Comparison of ENCODE assay signal across 10 mouse cellular contexts in genomic region chr7:79803887-79804286, GRCm38 (mm10). TPM values are rescaled to one million over a fixed set of nuclear protein-coding genes. Genes with fewer than 3 reads are reported as not detected.
DNase-seq lines count a peak whose midpoint lies in the region; ATAC-seq lines count a peak whose summit lies in the region.
"Had no signal": no experiment of that assay in that cellular context is flagged by ENCODE, and none has a peak within 500 bp of the region (broad histone marks: within the 10 kb centered on the region; RNA-seq: fewer than 3 reads in every experiment).

No protein-coding gene starts in this region.

- no peaks in the 10 kb centered on the region for H3K27me3 ChIP-seq in kidney, embryonic 16.5 days (ENCODE audit: insufficient read depth, low read length)
- H3K27me3 ChIP-seq in embryonic facial prominence, embryonic 15.5 days, result no peaks in the 10 kb centered on the region
- no peaks in the 10 kb centered on the region for H3K27me3 ChIP-seq in intestine, embryonic 15.5 days (replicated peaks)
- H3K27me3 ChIP-seq: lung, embryonic 15.5 days had no signal

- no peaks in the 10 kb centered on the region for H3K36me3 ChIP-seq in kidney, embryonic 16.5 days (ENCODE audit: insufficient read depth, low read length)
- H3K36me3 ChIP-seq in embryonic facial prominence, embryonic 15.5 days, result no peaks in the 10 kb centered on the region
- H3K36me3 ChIP-seq in intestine, embryonic 15.5 days, result no peaks in the 10 kb centered on the region
- H3K36me3 ChIP-seq: lung, embryonic 15.5 days had no signal

- H3K4me3 ChIP-seq in kidney, embryonic 16.5 days (ENCODE audit: low read length), result no peak overlapping the region
- no peak overlapping the region for H3K4me3 ChIP-seq in embryonic facial prominence, embryonic 15.5 days (replicated peaks)
- no peak overlapping the region for H3K4me3 ChIP-seq in intestine, embryonic 15.5 days (replicated peaks)
- H3K4me3 ChIP-seq: lung, embryonic 15.5 days had no signal

- no peaks in the 10 kb centered on the region for H3K9me3 ChIP-seq in kidney, embryonic 16.5 days (ENCODE audit: low read length)
- H3K9me3 ChIP-seq in embryonic facial prominence, embryonic 15.5 days (replicated peaks), result no peaks in the 10 kb centered on the region
- no peaks in the 10 kb centered on the region for H3K9me3 ChIP-seq in intestine, embryonic 15.5 days
- H3K9me3 ChIP-seq: lung, embryonic 15.5 days had no signal

- no peak for ATAC-seq in kidney, embryonic 16.5 days (ENCODE audit: low FRiP score, low TSS enrichment)
- ATAC-seq in embryonic facial prominence, embryonic 15.5 days (ENCODE audit: insufficient number of reproducible peaks, low FRiP score, low TSS enrichment, low read depth), result no peak
- ATAC-seq in intestine, embryonic 15.5 days, result no peak
- ATAC-seq: forebrain, embryonic 14.5 days had no signal

- H3K4me1 ChIP-seq in kidney, embryonic 16.5 days (ENCODE audit: insufficient read depth, low read length), result no peaks in the 10 kb centered on the region
- H3K4me1 ChIP-seq in embryonic facial prominence, embryonic 15.5 days, result peaks cover 15% of the 10 kb centered on the region
- no peaks in the 10 kb centered on the region for H3K4me1 ChIP-seq in intestine, embryonic 15.5 days (replicated peaks)

- no peak overlapping the region for H3K27ac ChIP-seq in kidney, embryonic 16.5 days (ENCODE audit: low read length)
- 0 out of 2 replicates have a peak overlapping the region, but pooled peaks have one; percentile 22 for H3K27ac ChIP-seq in embryonic facial prominence, embryonic 15.5 days (replicated peaks)
- H3K27ac ChIP-seq in intestine, embryonic 15.5 days, result no peak overlapping the region
- H3K27ac ChIP-seq: lung, embryonic 15.5 days had no signal

- H3K4me2 ChIP-seq in kidney, embryonic 16.5 days (replicated peaks; ENCODE audit: low read depth, low read length), result no peak overlapping the region
- H3K4me2 ChIP-seq in embryonic facial prominence, embryonic 15.5 days (replicated peaks), result no peak overlapping the region
- H3K4me2 ChIP-seq in intestine, embryonic 15.5 days (replicated peaks), result no peak overlapping the region
- H3K4me2 ChIP-seq: lung, embryonic 15.5 days had no signal

- H3K9ac ChIP-seq in kidney, embryonic 16.5 days (replicated peaks; ENCODE audit: low read length), result no peak overlapping the region
- H3K9ac ChIP-seq in embryonic facial prominence, embryonic 15.5 days, result no peak overlapping the region
- no peak overlapping the region for H3K9ac ChIP-seq in intestine, embryonic 15.5 days
- H3K9ac ChIP-seq: lung, embryonic 15.5 days had no signal

- peak; percentile 42 for DNase-seq in kidney, adult 11 months
- peak; percentile 59 for DNase-seq in adipocyte (ENCODE audit: low spot score)
- DNase-seq in lung, postnatal 10 days, result peak; percentile 50
- no peak for DNase-seq in layer of hippocampus, adult 8-10 months (ENCODE audit: low spot score in 2 of 2)
- no peak for DNase-seq in layer of hippocampus, adult 18-20 months (ENCODE audit: low spot score in 2 of 2)

- 42% methylated on average over 2 of the region's 2 CpGs for WGBS in kidney, embryonic 16.5 days
- 41% methylated on average over 2 of the region's 2 CpGs for WGBS in embryonic facial prominence, embryonic 15.5 days
- WGBS in intestine, embryonic 15.5 days, result 53% methylated on average over 2 of the region's 2 CpGs

RNA-seq across cellular contexts. Expression of gene Mesp2, which starts 6.6 kb away (rescaled TPM):
- polyA plus RNA-seq in kidney, embryonic 16.5 days (2015; fragmentation: Nextera tagmentation; extraction: Ambion mirVana), result 0.78 and 0.82 TPM in 2 replicates
- polyA plus RNA-seq in embryonic facial prominence, embryonic 15.5 days (2015; fragmentation: Nextera tagmentation; extraction: Ambion mirVana), result 0.55 and 0.67 TPM in 2 replicates
- polyA plus RNA-seq in intestine, embryonic 15.5 days (2015; fragmentation: Nextera tagmentation; extraction: Ambion mirVana), result 1.3 and 2.0 TPM in 2 replicates
- total RNA-seq in layer of hippocampus, adult 8-10 months (2022), result 1 to 10 TPM in 3 of 4 experiments, under 1 TPM in 1; 0.87 to 2.0 (median 1.6) TPM
- 1 to 10 TPM; 1.5 to 2.0 TPM for total RNA-seq in layer of hippocampus, adult 18-20 months (2021)

RNA-seq across cellular contexts. Expression of gene Mesp1, which starts 10.3 kb away (rescaled TPM):
- polyA plus RNA-seq in kidney, embryonic 16.5 days (2015; fragmentation: Nextera tagmentation; extraction: Ambion mirVana), result not detected in 2 replicates
- 0.12 and 0.13 TPM in 2 replicates for polyA plus RNA-seq in embryonic facial prominence, embryonic 15.5 days (2015; fragmentation: Nextera tagmentation; extraction: Ambion mirVana)
- 0.13 and 0.21 TPM in 2 replicates for polyA plus RNA-seq in intestine, embryonic 15.5 days (2015; fragmentation: Nextera tagmentation; extraction: Ambion mirVana)
- not detected for total RNA-seq in layer of hippocampus, adult 8-10 months (2022)
- total RNA-seq in layer of hippocampus, adult 18-20 months (2021), result under 1 TPM; 0.36 to 0.42 TPM
- polyA plus RNA-seq: forebrain, embryonic 14.5 days; lung, embryonic 15.5 days had no signal

RNA-seq across cellular contexts. Expression of gene Anpep, which starts 57.0 kb away (rescaled TPM):
- 163 and 164 TPM in 2 replicates for polyA plus RNA-seq in kidney, embryonic 16.5 days (2015; fragmentation: Nextera tagmentation; extraction: Ambion mirVana)
- 24.9 and 31.1 TPM in 2 replicates for polyA plus RNA-seq in embryonic facial prominence, embryonic 15.5 days (2015; fragmentation: Nextera tagmentation; extraction: Ambion mirVana)
- 161 and 174 TPM in 2 replicates for polyA plus RNA-seq in intestine, embryonic 15.5 days (2015; fragmentation: Nextera tagmentation; extraction: Ambion mirVana)
- total RNA-seq in layer of hippocampus, adult 8-10 months (2022), result 1 to 10 TPM; 4.3 to 5.5 (median 4.5) TPM
- 1 to 10 TPM; 1.3 to 2.1 TPM for total RNA-seq in layer of hippocampus, adult 18-20 months (2021)

Comparison
In these comparisons a context has a peak if more than half of its experiments do, and no peak if none do; other contexts are left out.
1. DNase-seq: peak in kidney, adult 11 months (single experiment), adipocyte (single experiment) and lung, postnatal 10 days (single experiment); none in layer of hippocampus, adult 8-10 months (0 of 2) and layer of hippocampus, adult 18-20 months (0 of 2).